Mouse (Mus musculus) embryo, embryonic 11.5 days (tissue): ENCODE measurements around the gene Polr1a.
A peak's percentile ranks its signal among the peaks of the same experiment; 100 is the strongest.
"Not testable (repeated sequence)": the region's sequence is repeated elsewhere in the genome, so short reads cannot be mapped to it uniquely, and the experiment has no call there.

Experiments
- DNase-seq: peaks from one replicate; pipeline ENCODE4 v3.0.0-alpha.2; 2012; ENCODE audit warnings: low read depth, low spot score

The Polr1a gene

DNA sequence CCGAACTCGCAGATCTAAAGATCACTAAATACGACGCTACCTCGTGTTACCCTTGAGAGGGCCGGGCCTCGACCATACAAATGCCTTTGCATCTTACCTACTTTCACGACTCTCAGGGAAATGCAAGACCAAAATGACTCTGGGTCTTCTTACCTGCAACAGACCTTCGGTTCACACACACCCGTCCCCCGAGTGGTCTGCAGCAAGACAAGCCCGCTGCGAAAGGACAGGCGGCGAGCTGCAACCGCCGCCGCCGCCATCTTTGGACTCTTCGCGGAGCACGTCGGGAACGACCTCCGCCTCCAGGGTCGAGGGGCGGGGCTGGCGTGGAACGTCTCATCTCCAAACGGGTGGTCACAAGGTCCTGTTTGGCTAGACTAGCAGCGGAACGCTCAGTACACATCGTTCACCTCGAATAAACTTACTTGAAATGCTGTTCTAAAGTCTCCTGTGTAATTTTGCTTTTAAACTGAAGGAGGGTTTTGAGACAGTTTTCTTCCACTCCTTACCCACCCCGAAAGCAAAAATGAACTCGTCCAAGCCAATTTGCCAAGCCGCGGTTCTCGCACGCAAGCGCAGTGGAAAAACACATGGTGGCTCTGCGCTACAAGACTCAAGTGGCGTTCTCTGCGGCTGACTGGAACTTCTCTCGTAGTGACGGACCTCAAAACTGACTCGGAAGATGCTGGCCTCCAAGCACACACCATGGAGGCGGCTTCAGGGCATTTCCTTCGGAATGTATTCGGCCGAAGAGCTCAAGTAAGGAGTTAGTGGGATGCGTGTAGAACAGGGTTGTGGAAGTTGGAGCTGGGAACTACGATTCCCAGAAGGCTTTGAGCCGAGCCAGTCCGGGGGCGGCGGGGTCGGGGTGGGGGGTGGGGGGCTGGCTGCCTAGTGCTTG, at the start of gene Polr1a, which contains the start of gene Ptcd3:
Gene Polr1a (plus strand): TSS at position 573 of the 901 bp plus-strand sequence.
Gene Ptcd3 (minus strand): TSS at position 270 of the 901 bp plus-strand sequence.
- peak; percentile 90 for DNase-seq

DNA sequence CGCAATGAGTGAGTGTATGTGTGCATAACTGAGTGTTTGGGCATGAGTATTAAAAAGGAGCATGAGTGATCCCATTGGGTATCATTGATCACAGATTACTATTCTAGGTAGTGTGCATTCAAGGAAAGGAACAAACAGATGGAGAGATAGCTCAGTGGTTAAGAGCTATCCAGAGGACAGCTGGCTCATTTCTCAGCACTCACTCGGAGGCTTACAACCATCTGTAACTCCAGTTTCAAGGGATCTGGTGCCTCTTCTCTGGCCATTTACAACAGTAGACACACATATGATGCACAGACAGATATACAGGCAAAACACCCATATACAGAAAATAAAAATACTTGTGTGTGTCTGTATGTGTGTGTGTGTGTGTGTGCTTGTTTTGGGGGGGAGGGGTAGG, 41.1 kb upstream of the Polr1a start:
- DNase-seq: no peak

DNA sequence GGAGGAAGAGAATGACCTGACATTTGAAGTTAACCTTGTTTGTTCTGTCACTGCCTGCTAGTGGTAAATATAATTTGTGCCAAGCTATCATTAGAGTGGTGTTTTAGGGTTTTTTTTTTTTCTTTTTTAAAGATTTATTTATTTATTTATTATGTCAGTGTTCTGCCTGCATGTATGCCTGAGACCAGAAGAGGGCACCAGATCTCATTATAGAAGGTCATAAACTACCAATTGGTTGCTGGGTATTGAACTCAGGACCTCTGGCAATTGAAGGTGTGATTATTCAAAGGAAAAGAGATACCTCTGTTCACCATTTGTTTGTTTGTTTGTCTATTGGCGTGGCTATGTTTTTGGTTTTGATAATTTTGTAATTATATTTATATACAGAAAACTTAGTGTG, 40.0 kb upstream of the Polr1a start:
- no peak for DNase-seq

DNA sequence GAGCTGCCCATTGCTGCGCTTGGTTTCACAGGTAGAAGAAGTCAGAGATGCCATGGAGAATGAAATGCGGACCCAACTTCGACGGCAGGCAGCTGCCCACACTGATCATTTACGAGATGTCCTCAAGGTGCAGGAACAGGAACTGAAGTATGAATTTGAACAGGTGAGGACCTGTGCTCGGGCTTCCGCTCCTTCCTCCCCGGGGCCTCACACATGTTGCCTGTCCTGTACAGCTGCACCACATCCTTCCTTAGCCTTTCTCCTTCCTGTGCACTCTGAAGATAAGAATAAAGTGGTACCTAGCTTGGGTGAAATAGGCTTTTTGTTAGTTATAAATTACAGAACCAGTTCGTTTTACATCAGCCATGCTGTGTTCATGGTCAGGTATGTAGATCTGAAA, 37.5 kb upstream of the Polr1a start:
- no peak for DNase-seq

DNA sequence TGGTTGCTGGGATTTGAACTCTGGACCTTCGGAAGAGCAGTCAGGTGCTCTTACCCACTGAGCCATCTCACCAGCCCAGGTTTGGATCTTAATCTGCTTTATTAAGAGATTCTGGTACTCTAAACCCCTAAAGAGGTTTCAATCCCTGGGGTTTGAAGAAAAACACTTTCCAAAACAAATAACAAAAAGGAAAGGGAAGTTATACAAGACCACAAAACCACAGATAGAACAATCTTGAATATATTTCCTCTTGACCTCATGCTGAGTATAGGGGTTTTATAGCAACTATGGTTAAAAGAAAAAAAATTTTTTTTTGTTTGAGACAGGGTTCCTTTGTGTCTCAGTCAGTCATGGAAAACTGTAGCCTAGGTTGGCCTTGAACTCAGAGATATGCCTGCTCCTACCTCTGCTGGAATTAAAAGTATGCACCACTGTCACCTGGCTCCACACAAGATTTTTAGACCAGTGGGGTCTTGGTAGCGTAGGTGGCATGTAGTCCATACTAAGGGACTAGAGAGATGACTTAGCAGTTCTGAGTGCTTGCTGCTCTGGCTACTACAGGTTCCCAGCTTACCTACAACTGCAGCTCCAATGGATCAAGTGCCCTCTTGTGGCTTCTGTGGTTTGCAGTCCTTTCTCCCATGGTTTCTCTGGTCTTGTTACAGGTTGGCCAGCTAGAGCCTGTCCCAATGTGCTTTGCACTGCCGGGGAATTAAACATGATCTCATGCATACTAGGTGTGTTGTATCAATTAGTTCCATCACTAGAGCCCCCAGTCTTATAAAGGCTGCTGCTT, 30.7 kb upstream of the Polr1a start:
- DNase-seq: no peak

DNA sequence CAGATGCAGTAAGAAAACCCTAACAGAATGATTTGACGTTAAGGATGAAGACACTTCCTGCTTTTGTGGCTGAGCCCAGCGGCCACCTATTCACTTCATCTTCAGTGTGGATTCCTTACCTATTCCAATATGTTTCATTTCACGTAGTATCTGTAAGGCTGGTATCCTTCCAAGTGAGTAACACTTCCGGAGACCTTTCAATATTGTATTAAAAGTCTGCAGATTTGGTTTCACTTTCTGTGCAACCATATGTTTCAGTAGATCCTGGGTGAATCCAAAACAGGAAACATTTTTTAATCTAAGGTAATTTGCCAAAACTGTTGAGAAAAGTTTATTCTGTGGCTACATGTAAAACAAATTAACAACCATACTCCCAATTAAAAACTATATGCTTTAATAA, 15.6 kb upstream of the Polr1a start:
- no peak for DNase-seq

DNA sequence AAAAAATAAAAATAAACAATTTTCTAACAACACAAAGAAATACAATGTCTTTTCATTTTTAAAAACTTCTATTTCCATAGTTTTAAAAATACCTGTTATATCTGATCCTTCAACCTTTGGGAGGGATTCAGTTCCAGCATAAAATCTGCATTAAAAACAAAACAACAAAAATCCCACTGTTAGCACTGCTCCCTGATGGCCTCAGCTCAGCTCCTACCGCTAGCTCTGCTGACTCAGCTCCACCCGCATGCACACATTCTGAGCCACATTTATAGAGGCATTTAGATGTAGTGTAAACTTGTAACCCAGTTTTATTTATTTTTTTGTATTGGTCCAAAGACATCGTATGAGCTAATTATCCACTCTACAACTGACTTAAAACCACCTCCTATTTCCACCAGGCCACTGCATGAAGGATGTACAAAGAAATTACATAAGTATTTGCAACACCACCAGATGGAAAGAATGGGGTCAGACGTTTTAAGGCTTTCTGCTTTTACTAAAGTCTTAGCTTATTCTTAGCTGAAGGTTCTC, 1.1 kb upstream of the Polr1a start:
- DNase-seq: no peak

DNA sequence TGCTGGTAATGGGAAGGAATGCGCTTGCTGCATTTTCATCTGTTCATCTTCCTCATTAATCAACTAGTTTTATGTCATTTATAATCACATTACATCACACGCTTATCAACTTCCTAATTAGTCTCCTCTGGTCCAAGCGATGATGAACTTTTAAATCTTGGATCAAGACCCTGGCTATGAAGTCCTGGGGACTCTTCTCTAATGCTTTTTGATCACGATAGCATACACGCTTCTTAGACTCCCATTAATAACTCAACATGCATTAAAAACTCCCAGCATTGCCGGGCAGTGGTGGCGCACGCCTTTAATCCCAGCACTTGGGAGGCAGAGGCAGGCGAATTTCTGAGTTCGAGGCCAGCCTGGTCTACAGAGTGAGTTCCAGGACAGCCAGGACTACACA, 531 bp downstream of the Polr1a start:
- no peak for DNase-seq

DNA sequence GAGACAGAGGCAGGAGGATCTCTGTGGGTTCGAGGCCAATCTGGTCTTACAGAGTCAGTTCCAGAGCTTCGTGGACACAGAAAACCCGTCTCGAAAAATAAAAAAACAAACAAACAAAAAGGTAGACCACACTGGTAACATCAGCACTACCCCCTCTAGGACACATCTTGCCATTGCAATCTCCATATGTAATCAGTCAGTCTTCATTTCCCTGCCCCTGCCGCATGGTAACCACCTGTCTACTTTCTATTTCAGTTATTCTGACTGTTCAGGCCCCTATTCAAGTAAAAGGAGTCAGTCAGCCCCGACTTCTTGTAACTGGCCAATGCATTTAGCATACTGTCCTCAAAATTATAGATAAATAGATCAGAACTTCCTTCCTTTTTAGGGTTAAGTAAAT, 987 bp downstream of the Polr1a start:
- DNase-seq: no peak

DNA sequence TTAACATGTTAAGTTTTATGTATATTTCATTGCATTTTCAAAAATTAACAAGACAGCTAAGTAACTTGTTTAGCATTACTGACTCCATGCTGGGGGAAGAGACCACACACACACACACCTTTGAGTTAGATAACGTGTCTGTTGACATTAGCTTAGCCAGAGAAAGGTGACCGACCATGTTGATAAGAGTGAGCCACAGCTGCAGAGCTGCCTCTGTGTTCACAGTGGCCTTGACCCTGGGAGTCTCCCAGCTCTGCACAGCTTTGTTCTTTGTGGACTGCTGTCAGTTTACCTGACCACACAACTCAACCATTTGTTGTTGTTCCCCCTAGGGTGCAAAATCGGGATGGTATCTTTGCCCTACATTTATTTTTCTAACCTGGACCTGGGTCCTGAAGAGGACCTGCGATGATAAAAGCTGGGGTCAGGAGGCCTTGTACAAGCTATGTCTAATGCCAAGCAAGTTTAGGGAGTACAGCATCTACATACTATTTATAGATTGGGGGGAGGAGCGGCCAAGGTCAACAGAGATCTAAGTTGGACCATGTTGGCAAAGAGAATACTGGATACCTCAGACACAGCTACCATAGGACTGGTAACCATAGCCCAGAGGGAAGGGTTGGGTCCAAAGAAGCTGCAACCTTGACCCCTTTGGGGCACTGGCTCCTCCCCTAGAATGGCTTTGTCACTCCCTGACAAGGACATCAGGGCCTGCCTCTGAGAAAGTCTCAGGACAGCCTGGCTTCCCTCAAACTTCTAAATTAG, 3.0 kb downstream of the Polr1a start:
- no peak for DNase-seq

DNA sequence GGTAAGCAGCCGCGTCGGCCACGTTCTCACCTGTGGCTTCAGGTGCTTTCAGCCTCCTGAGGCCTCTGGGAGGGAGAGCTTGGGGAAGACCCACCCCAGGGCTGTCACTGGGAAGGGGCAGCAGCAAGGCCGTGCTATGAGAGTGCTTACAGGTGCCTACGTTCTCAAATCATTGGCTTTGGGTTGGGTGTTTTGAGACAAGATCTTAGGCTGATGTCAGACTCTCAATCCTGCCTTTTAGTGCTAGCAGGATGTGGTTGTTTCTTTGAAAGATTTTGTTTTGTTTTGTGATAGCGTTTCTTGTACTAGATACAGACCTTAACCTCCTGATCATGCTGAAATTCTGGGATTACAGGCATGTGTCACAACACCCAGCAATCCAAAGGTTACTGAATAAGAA, 11.9 kb downstream of the Polr1a start:
- no peak for DNase-seq

DNA sequence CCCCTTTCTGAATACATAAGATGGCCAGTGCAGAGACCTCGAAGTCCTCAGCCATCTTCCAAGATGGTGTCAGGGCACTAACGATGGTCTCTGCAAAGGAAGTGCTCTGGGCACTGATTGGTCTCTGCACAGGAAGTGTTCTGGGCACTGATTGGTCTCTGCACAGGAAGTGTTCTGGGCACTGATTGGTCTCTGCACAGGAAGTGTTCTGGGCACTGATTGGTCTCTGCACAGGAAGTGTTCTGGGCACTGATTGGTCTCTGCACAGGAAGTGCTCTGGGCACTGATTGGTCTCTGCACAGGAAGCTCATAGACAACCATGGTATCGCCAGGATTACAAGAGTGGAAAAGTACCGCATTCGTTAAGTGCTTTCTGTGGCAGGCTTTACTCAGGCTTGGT, 16.4 kb downstream of the Polr1a start:
- DNase-seq: not testable (repeated sequence)

DNA sequence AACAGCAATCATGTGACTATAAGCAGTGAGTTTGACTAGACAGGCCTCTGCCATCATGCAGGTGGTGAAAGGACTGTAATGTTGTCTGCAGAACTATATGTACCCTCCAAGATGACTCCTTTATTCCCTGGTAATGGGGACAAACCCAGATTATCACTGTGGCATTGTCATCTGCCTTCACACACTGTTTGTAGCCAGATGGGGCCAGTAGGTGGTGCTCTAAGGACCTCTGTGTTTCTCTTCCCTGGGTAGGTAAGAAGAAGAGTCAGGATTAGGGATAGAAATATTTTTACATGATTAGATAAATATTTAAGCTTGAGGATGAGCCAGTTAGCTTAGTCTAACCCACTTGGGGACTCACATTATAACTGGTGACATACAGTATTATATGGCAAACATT, 19.1 kb downstream of the Polr1a start:
- DNase-seq: peak; percentile 23

DNA sequence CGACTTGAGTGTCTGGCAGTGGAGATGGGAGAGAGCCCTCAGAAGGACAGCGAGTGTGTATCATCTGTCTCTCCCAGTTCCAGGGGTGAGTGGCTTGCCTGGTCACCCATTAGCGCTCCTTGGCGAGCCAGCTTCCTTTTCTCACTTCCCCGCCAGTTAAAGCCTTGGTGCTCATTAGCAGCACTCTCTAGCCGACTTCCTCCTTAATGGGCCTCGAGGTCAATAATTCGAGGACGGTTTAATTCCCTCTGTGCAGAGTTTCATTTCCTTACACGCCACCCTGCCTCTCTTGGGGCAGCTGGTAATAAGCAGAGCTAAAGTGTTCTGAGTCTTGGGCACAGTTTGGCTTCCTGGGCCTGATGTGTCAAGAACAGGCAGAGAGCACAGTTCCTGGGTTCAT, 21.2 kb downstream of the Polr1a start:
- DNase-seq: no peak

DNA sequence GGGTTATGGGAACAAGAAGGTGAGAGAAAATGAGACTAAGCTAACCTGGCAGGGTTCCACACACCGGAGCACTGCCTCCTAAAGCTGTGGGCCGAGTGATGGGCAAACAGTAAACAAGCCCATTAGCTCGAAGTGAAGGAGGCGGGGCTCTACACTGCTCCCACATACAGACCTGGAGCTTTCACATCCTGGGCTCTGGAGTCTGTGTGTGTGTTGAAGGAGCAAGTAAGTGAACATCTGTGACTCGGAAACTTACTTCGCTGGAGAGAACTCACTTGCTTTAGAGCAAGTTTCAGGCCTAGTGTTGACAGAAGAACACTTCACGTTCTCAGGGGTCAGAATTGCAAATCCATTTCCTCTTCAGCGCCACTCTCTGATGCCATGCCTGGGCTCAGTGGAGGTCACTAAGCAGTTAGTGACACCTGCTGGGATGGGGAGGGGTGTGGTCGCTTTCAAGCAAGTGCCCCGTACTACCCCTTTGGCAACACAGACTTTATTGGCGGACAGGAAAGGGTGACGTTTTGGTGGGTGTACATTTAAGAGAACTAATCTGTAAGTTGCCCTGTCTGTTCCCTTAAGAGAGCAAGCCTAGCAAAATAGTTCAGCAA, 22.1 kb downstream of the Polr1a start:
- DNase-seq: no peak

DNA sequence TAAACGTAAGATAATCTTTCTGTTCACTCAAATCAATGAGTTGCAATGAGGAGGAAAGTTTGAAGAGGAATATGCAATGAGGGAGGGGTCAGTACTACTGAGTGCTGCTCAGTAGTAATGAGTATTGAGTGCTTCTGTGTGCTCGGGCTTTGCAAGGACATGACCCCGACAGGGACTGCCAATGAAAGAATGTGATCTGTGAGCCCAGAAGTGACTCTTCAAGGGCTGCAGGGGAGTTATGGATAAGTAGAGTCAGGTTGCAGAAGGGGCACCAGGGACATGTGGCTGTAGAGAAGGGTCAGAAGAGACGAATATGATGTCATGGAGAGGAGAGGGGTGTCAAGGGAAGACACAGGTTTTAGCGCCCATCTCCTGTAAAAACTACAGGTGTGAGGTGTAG, 23.5 kb downstream of the Polr1a start:
- DNase-seq: no peak

DNA sequence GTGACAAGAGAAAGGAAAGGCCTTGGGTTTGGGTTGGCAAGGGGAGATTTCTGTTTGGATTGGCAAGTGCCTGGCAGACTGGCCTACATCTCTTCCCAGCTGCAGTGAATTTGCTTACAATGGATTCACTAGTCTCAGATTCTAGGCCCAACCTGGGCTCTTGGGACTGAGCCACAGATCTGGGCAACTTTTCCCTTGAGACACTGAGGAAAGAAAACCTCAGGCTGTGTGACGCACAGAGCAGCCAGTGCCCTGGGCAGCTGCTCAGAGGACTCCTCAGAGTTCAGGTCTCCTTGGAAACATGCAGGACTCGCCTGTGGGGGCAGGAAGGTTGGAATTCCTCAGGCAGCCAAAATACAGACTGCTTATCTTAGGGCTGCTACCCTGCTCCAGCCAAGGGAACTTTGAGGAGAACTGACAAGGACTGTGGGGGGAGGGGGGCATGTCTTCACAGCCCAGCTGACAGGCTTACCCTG, 25.3 kb downstream of the Polr1a start:
- DNase-seq: no peak

DNA sequence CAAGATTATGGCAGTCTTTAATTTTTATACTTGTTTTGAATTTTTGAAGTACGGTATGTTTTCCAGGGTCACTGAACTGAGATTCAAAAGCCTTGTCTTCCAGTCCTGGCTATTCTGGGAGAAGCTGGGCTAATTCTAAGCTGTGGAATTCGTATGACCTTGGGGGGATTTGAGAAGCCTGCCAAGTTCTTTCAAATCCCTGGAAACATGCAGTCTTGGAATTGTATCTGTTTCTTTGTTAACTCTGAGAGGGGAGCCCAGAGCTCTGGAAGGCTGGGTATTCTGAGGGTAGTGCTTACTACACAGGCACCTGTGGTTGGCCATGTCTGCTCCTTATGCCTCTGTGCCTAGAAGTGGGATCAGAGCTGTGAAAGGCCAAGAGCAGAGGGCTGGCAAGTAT, 26.9 kb downstream of the Polr1a start:
- no peak for DNase-seq

DNA sequence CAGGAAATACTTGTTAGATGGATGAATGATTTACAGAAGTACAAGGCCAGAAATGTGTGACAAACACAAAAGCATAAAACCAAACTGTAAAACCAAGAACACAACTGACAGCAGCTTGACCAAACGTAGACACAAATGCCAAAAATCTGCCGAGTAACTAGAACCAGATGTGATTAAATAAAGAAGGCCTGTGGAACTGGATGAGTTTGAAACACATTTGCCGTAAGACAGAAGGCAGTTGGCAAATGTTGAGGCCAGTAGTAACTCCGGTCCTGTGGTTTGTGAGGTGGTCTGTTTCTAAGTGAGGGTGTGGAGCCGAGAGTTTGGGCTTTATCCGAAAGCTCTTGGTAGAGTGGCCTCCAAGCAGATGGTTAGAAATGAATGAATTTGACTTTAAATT, 32.1 kb downstream of the Polr1a start:
- DNase-seq: no peak

DNA sequence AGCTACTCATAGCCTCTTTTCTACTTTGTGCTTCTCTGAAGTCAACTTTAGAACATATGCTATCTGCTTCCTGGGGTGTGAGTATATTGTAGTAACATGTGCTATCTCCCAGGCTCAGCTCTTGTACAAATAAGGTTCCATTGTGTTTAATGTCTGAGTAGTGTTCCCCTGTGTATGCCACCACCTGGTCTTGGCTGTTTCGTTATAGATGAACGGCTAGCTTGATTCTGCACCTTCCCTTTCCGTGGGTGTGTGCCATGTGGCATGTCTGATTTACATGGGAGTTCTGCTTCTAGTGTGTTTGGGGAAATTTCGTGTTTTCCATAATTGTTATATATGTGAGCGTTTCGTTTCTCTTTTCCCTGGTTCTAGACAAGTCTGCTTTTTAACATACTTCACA, 36.2 kb downstream of the Polr1a start:
- no peak for DNase-seq

DNA sequence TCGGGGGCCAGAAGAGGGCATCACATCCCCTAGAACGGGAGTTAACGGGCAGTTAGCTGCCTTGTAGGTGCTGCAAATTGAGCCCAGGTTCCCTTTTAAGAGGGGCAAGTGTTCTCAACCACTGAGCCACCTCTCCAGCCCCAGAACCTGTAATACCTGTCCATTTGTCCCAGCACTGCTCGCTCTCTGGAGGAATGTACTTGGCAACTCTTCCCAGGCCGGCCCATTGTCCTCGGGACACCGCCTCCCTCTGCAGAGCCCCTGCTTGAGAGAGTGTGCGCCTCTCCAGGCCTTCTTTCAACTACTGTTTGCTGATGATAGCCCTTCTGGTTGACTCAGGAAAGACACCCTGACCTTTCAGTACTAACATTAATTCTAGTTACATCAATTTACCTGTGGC, 37.3 kb downstream of the Polr1a start:
- DNase-seq: no peak
